Mouse (Mus musculus) CD4-positive helper T cell, adult 2 months (primary cell): ENCODE measurements around the gene Tmem151a.

ENCODE experiments used
- DNase-seq: peaks from one replicate; pipeline ENCODE4 v3.0.0-alpha.2; 2012; ENCODE audit warnings: low read depth, missing footprints, low spot score

The Tmem151a gene

DNA sequence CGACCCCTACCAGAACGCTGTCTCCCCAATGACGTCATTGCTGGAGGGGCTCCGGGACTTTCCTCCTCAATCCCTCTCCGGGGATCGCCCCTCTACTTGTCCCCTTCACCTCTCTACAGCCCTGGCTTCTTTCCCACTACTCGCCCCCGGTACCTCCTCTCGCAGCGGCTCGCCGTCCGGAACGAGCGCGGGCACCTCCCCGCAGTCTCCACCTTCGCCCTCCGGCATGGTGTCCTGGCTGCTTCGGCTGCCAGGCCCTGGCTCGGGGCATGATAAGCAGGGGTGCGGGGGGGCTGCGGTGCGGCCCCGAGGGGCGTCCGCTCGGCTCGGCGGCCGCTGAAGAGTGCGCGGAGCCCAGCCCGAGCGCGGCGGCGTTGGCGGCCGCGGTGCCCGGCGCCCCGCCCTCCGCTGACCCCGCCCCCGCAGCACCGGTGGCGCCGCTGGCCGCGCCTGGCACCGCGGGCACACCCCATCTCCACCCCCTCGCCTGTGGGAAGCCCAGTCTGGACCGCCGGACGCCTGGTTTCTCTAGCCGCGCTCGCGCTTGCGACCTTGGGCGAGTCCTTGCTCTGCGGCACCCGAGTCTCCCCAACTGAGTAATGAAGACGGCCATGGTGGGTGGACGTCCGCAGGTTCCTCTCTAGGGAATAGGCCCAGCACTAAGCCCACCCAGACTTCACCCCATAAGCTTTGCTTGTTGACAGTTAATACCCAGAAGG, at the start of gene Tmem151a:
TSS of gene Tmem151a (minus strand) at position 387 of the 719 bp plus-strand sequence.
- peak; percentile 36 for DNase-seq

GRCm38 (mm10) chr19:5131237-5131636, 45.9 kb upstream of the Tmem151a start:
- no peak for DNase-seq

- DNase-seq, result peak; percentile 34
Observed at GRCm38 (mm10) chr19:5129770-5130169, 44.4 kb upstream of the Tmem151a start.

DNA sequence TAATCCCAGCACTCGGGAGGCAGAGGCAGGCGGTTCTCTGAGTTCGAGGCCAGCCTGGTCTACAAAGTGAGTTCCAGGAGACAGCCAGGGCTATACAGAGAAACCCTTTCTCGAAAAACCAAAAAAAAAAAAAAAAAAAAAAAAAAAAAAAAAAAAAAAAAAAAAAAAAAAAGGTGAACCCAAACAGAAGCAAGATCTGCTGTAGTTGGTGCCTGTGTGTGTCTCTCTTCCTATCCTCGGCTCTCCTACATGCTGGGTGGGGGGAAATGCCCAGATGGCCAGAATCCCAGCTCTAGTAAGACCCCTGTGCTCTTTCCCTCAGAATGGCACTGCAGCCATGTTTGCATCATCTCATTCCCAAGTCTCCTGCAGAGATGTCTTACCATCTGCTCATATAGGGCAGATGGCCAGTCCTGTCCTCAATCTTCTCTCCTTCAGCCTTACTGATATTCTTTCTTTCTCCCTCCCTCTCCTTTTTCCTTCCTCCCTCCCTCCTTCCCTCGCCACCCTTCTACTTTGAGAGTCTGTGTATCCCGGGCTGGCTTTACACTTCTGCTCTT, 38.8 kb upstream of the Tmem151a start:
- no peak for DNase-seq

- DNase-seq, result no peak
Observed at GRCm38 (mm10) chr19:5123241-5123640, 37.9 kb upstream of the Tmem151a start.

DNA sequence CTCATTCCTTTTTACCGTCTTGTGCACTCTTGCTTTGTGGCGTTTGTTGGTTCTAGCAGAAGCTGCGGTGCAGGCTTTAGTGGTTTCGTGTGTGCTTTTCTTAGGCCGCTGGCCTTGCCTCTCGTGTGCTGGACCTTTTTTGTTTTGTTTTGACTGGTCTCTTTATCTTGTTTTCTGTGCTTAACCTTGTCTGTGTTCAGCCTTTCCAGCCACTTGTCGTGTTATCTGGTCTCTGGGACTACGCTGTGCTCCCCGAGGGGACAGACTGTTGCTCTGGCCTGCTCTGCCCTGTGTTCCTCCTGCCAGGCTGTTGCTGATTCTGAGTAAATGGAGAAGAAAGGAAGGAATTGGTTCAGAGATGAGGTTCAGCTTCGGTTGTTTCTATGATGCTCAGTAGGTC, 37.2 kb upstream of the Tmem151a start:
- no peak for DNase-seq

DNA sequence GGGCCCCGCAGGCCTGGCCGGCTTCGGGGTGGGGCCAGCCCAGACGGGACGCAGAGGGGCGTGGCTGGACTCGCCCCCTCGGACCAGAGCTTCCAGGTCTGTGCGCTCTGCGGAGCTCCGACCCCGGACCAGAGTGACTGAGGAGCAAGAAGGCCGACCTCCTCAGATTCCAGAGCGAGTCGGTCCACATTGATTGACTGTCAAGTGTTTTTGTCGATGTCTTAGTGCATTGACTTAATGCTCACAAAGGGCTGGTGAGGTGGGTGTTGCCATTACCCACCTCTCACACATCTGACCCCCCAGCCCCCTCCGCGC, 33.0 kb upstream of the Tmem151a start, which contains the start of gene Klc2:
TSS of gene Klc2 (minus strand) at position 177 of the 315 bp plus-strand sequence.
- no peak for DNase-seq

GRCm38 (mm10) chr19:5117494-5118383, 32.4 kb upstream of the Tmem151a start:
- DNase-seq, result peak; percentile 81

DNA sequence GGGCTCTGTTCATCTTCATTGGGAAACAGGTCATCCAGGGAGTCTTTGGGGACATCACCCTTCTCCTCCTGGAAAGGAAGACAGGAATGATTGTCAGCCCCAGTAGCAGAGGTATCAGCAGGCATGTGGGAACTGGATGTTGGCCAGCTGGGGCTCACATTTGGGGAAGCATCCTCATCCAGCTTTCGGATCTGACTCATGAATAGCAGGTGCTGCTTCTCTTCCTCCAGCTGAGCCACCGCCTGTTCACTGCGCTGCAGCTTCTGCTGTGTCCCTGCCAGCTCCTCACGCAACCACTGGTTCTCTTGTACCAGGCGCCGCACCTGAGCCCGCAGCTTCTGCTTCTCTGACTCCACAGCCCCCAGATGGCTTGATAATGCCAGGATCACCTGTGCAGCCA, 28.5 kb upstream of the Tmem151a start:
- no peak for DNase-seq

- no peak for DNase-seq
Observed at GRCm38 (mm10) chr19:5109659-5110453, 24.5 kb upstream of the Tmem151a start.

GRCm38 (mm10) chr19:5108702-5109101, 23.4 kb upstream of the Tmem151a start:
- DNase-seq, result no peak

DNA sequence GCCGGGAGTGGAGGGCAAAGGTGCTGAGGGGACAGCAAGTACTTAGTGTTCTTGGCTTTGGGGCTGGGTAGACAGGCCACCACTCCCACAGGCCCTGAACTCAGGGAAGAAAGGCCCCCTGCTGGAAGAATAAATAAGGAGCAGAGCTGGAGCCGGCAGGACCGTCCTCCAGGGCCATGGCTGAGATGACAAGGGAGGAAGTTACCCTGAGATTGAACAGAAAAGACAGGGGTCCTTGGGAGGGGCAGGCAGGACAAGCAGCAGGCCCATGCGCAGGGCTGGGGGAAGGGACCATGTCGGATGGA, 22.9 kb upstream of the Tmem151a start:
- DNase-seq, result no peak

GRCm38 (mm10) chr19:5107556-5108270, 22.4 kb upstream of the Tmem151a start:
- no peak for DNase-seq

- DNase-seq, result peak; percentile 98
Observed at GRCm38 (mm10) chr19:5106731-5107191, 21.4 kb upstream of the Tmem151a start, which contains the start of gene Rab1b. TSS of gene Rab1b (minus strand) at chr19:5107072.

DNA sequence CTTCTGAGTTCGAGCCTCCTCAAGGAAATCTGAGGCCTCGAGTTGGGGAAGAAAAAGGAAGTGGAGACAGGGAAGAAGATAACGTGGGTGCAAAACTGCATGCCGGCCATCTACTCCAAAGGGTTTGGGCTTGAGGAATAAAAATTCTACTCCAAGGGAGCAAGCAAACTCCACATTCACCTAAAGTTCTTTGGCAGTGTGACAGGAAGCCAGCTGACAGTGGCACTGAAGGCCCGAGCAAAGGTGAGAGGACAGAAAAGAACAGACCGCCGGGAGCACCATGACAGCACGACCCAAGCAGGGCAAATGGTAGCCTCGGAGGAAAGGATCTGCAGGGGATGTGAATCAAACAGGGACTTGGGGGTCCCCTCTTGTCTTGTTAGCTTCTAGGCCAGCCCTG, 20.7 kb upstream of the Tmem151a start:
- no peak for DNase-seq

GRCm38 (mm10) chr19:5098363-5099143, 13.2 kb upstream of the Tmem151a start, which contains the start of gene Cnih2:
TSS of gene Cnih2 (minus strand) at chr19:5098521.
- DNase-seq, result peak; percentile 65

DNA sequence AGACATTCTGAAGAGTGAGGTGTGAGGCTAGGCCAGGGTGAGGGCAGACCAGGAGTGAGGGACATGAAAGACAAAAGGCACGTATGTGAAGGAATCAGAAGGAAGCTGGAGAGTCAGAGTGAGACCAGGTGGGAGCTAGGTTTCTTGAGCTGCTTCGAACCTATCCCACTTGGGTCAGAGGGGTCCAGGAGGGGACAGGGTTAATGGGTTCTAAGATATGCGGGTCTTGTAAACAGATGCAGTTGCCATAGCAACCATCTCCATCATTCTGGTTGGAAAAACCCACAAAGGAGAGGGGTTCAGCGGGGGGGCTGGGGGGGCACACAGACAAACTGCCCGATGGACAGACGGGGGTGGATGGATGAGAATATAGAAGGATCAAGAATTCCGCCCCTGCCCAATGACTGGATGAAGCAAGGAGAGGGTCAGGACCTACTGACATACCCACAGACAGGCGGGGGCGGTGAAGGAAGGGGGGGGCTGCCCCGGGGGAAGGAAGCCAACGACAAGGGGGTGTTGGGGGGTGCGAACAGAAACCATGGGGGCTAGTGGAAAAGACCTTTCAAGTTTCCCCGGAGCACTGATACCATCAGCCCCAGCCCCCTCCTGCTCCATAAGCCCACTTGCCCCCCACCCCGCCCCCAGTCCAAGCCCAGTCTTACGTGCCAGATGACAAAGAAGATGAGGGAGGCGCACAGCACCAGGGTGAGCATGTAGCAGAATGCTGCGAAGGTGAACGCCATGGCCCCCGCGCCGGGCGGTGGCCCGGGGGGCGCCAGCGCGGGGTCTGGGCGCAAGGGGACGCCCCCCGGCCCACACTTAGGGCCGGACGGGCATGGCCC, 12.4 kb upstream of the Tmem151a start:
- peak; percentile 32 for DNase-seq

GRCm38 (mm10) chr19:5095887-5096474, 10.7 kb upstream of the Tmem151a start:
- no peak for DNase-seq
